Mouse (Mus musculus) CH12.LX (cell line): ENCODE measurements at regions not wholly inside any gene's neighbourhood (a gene's known extent, or its start where the extent isn't known, plus 50 kb on each side); places are given as distances from the start of the nearest gene placed in this dataset.

Source experiments
- DNase-seq: peaks from one replicate; pipeline ENCODE4 v3.0.0-alpha.2; 2013; ENCODE audit errors: extremely low read depth
- H3K27ac ChIP-seq: 2 replicates; pipeline ENCODE4 v1.5.1; 2012; ENCODE audit warnings: low read depth, mild to moderate bottlenecking, control low read depth, moderate library complexity; ENCODE audit not compliant: insufficient read depth
- H3K27me3 ChIP-seq: replicated peaks from 2 replicates; pipeline ENCODE3; 2012; ENCODE audit warnings: inconsistent platforms
- H3K36me3 ChIP-seq, 2 experiments: replicated peaks in 1 of 2; 2 replicates each; pipeline versions ENCODE3 to v1.6.1; 2012; ENCODE audit warnings: inconsistent platforms in 1 of 2, low read length in 1 of 2, mild to moderate bottlenecking in 1 of 2, mixed read lengths in 1 of 2, moderate library complexity in 1 of 2; ENCODE audit not compliant: control insufficient read depth in 1 of 2, insufficient read depth in 1 of 2
- H3K4me1 ChIP-seq, 2 experiments: 2 replicates each; pipeline ENCODE4 v1.6.1; 2012; ENCODE audit warnings: inconsistent platforms in 1 of 2, moderate library complexity in 1 of 2; ENCODE audit not compliant: insufficient read depth in 2 of 2, control insufficient read depth in 1 of 2
- H3K4me2 ChIP-seq: 2 replicates; pipeline ENCODE4 v1.6.1; 2012; ENCODE audit warnings: low read depth, mild to moderate bottlenecking, control low read depth; ENCODE audit not compliant: poor library complexity, insufficient read depth, severe bottlenecking
- H3K4me3 ChIP-seq, 3 experiments: fragments of 150-350 bp in 1 of 3; sonication (generic) in 1 of 3; replicated peaks in 1 of 3; 2 replicates each; pipeline versions ENCODE3 to v1.5.1; 2011 to 2012; ENCODE audit warnings: low read depth in 2 of 3, low read length in 2 of 3, mild to moderate bottlenecking in 2 of 3, moderate library complexity in 2 of 3, control low read depth in 1 of 3, improper control_type of control experiment in 1 of 3, inconsistent platforms in 1 of 3, mixed read lengths in 1 of 3; ENCODE audit not compliant: poor library complexity in 1 of 3
- H3K79me2 ChIP-seq: replicated peaks from 2 replicates; pipeline ENCODE4 v1.6.1; 2012; ENCODE audit warnings: mild to moderate bottlenecking, moderate library complexity; ENCODE audit not compliant: control insufficient read depth, poor library complexity, insufficient read depth, severe bottlenecking; ENCODE audit errors: extremely low read depth
- H3K9ac ChIP-seq: 2 replicates; pipeline ENCODE4 v1.6.1; 2012; ENCODE audit warnings: low read depth, mild to moderate bottlenecking, control low read depth, moderate library complexity; ENCODE audit not compliant: insufficient read depth
- H3K9me3 ChIP-seq: replicated peaks from 2 replicates; pipeline ENCODE3; 2012; ENCODE audit warnings: low read length, inconsistent platforms, mixed read lengths
- BHLHE40 ChIP-seq: IDR thresholded peaks from 2 replicates; pipeline ENCODE4 v1.6.1; 2011; ENCODE audit warnings: mild to moderate bottlenecking, low read depth, low read length, improper control_type of control experiment
- CHD2 ChIP-seq: IDR thresholded peaks from 2 replicates; pipeline ENCODE4 v1.6.1; 2011; ENCODE audit warnings: low read length, improper control_type of control experiment
- E2F4 ChIP-seq: IDR thresholded peaks from 2 replicates; pipeline ENCODE4 v1.6.1; 2011; ENCODE audit warnings: low read depth, low read length, improper control_type of control experiment; ENCODE audit not compliant: insufficient replicate concordance
- ELF1 ChIP-seq: IDR thresholded peaks from 2 replicates; pipeline ENCODE4 v1.6.1; 2014; ENCODE audit warnings: low read depth, mild to moderate bottlenecking, inconsistent platforms, low read length, improper control_type of control experiment
- EP300 ChIP-seq: IDR thresholded peaks from 2 replicates; pipeline ENCODE4 v1.6.1; 2011; ENCODE audit warnings: low read length, improper control_type of control experiment
- GABPA ChIP-seq: IDR thresholded peaks from 2 replicates; pipeline ENCODE4 v1.6.1; 2012; ENCODE audit warnings: low read depth, low read length, improper control_type of control experiment, inconsistent platforms; ENCODE audit not compliant: insufficient replicate concordance
- HCFC1 ChIP-seq: IDR thresholded peaks from 2 replicates; pipeline ENCODE4 v1.6.1; 2012; ENCODE audit warnings: low read depth, mild to moderate bottlenecking, inconsistent platforms, low read length, improper control_type of control experiment
- IRF4 ChIP-seq: IDR thresholded peaks from 2 replicates; pipeline ENCODE4 v1.6.1; 2014; ENCODE audit warnings: low read depth, mild to moderate bottlenecking, inconsistent platforms, low read length, improper control_type of control experiment
- KAT2A ChIP-seq: IDR thresholded peaks from 2 replicates; pipeline ENCODE4 v1.6.1; 2012; ENCODE audit warnings: low read length, improper control_type of control experiment, inconsistent platforms; ENCODE audit not compliant: insufficient replicate concordance
- MAFK ChIP-seq: IDR thresholded peaks from 2 replicates; pipeline ENCODE4 v1.6.1; 2011; ENCODE audit warnings: low read length, improper control_type of control experiment; ENCODE audit not compliant: insufficient replicate concordance
- MAX ChIP-seq: IDR thresholded peaks from 2 replicates; pipeline ENCODE4 v1.6.1; 2011; ENCODE audit warnings: low read length, improper control_type of control experiment
- MAZ ChIP-seq: IDR thresholded peaks from 2 replicates; pipeline ENCODE4 v1.6.1; 2012; ENCODE audit warnings: low read depth, mild to moderate bottlenecking, inconsistent platforms, low read length, improper control_type of control experiment, moderate library complexity
- MEF2A ChIP-seq: IDR thresholded peaks from 2 replicates; pipeline ENCODE4 v1.6.1; 2014; ENCODE audit warnings: low read depth, mild to moderate bottlenecking, inconsistent platforms, low read length, improper control_type of control experiment, borderline replicate concordance
- MXI1 ChIP-seq: IDR thresholded peaks from 2 replicates; pipeline ENCODE4 v1.6.1; 2011; ENCODE audit warnings: mild to moderate bottlenecking, low read depth, low read length, improper control_type of control experiment
- MYC ChIP-seq: IDR thresholded peaks from 2 replicates; pipeline ENCODE4 v1.6.1; 2011; ENCODE audit warnings: low read depth, mild to moderate bottlenecking, improper control_type of control experiment, low read length
- POLR2A ChIP-seq: IDR thresholded peaks from 2 replicates; pipeline ENCODE4 v1.6.1; 2011; ENCODE audit warnings: low read depth, mild to moderate bottlenecking, improper control_type of control experiment, low read length
- RAD21 ChIP-seq: IDR thresholded peaks from 2 replicates; pipeline ENCODE4 v1.6.1; 2011; ENCODE audit warnings: low read depth, mild to moderate bottlenecking, low read length, improper control_type of control experiment, moderate library complexity
- RCOR1 ChIP-seq: conservative IDR thresholded peaks from 2 replicates; pipeline ENCODE4 v1.6.1; 2012; ENCODE audit warnings: low read depth, mild to moderate bottlenecking, inconsistent platforms, low read length, improper control_type of control experiment
- SIN3A ChIP-seq: IDR thresholded peaks from 2 replicates; pipeline ENCODE4 v1.6.1; 2012; ENCODE audit warnings: low read length, improper control_type of control experiment, inconsistent platforms
- SMC3 ChIP-seq: IDR thresholded peaks from 2 replicates; pipeline ENCODE4 v1.6.1; 2011; ENCODE audit warnings: low read depth, low read length, improper control_type of control experiment
- USF1 ChIP-seq: IDR thresholded peaks from 2 replicates; pipeline ENCODE4 v1.6.1; 2014; ENCODE audit warnings: low read depth, mild to moderate bottlenecking, inconsistent platforms, low read length, improper control_type of control experiment
- USF2 ChIP-seq: conservative IDR thresholded peaks from 2 replicates; pipeline ENCODE4 v1.6.1; 2011; ENCODE audit warnings: low read depth, low read length, improper control_type of control experiment
- ZC3H11A ChIP-seq: IDR thresholded peaks from 2 replicates; pipeline ENCODE4 v1.6.1; 2012; ENCODE audit warnings: low read depth, mild to moderate bottlenecking, inconsistent platforms, low read length, improper control_type of control experiment
- ZNF384 ChIP-seq: IDR thresholded peaks from 2 replicates; pipeline ENCODE4 v1.6.1; 2012; ENCODE audit warnings: low read depth, low read length, improper control_type of control experiment, inconsistent platforms
- dilution Hi-C: fragments of 300-500 bp; cut with MboI; formaldehyde crosslinking; loops from 2 replicates; pipeline ENCODE4 v1.14.3; 2020; ENCODE audit warnings: low sequenced_read_pairs; ENCODE audit not compliant: extremely low pct_unique_long_range_greater_than_20kb, extremely low pct_ligation_motif_present
- in situ Hi-C: fragments of 300-500 bp; cut with MboI; formaldehyde crosslinking; loops from 3 replicates; pipeline ENCODE4 v1.14.3; 2019; ENCODE audit warnings: low sequenced_read_pairs, low pct_ligation_motif_present, low pct_unique_long_range_greater_than_20kb, mixed read lengths

GRCm38 (mm10) chr2:180837318-180837920 lies 60.7 kb upstream of the Bhlhe23 start:
- H3K4me2 ChIP-seq = no peak overlapping the region
- H3K27ac ChIP-seq = no peak overlapping the region
- DNase-seq = no peak
- TF ChIP-seq KAT2A (no peak), CHD2 (no peak), MXI1 (no peak), GABPA (no peak), MEF2A (no peak), IRF4 (no peak), E2F4 (no peak)
- dilution Hi-C loops (no loop called here), in situ Hi-C loops (no loop called here)
- H3K27me3 ChIP-seq = peaks cover 93% of the 10 kb centered on the region
- no peak overlapping the region for H3K9ac ChIP-seq
- H3K9me3 ChIP-seq = peaks cover 10% of the 10 kb centered on the region
- no peaks in the 10 kb centered on the region for H3K4me1 ChIP-seq
- no peaks in the 10 kb centered on the region for H3K79me2 ChIP-seq
- H3K4me3 ChIP-seq = no peak overlapping the region
- no peaks in the 10 kb centered on the region for H3K36me3 ChIP-seq

- no peak overlapping the region for H3K4me2 ChIP-seq
- in situ Hi-C loops = no loop called here
- no peak for DNase-seq
Measured at GRCm38 (mm10) chr2:180835936-180836602, 59.4 kb upstream of the Bhlhe23 start.

More at GRCm38 (mm10) chr2:180835936-180836602, 59.4 kb upstream of the Bhlhe23 start:
- no peak overlapping the region for H3K9ac ChIP-seq
- no peak overlapping the region for H3K27ac ChIP-seq
- H3K79me2 ChIP-seq = no peaks in the 10 kb centered on the region
- TF ChIP-seq MAFK (no peak), USF2 (no peak), MAZ (no peak), SMC3 (no peak), ELF1 (no peak), ZC3H11A (no peak), MAX (no peak), KAT2A (no peak), USF1 (no peak), BHLHE40 (no peak), ZNF384 (no peak), SIN3A (no peak), HCFC1 (no peak), RAD21 (no peak), RCOR1 (no peak), POLR2A (no peak), EP300 (no peak), MYC (no peak), CHD2 (no peak)
- H3K36me3 ChIP-seq = no peaks in the 10 kb centered on the region
- peaks cover 12% of the 10 kb centered on the region for H3K9me3 ChIP-seq
- dilution Hi-C loops = no loop called here
- no peak overlapping the region for H3K4me3 ChIP-seq
- no peaks in the 10 kb centered on the region for H3K4me1 ChIP-seq
- H3K27me3 ChIP-seq = peaks cover 89% of the 10 kb centered on the region
